Mouse (Mus musculus): ENCODE measurements at regions not wholly inside any gene's neighbourhood (a gene's known extent, or its start where the extent isn't known, plus 50 kb on each side); places are given as distances from the start of the nearest gene placed in this dataset.

GRCm38 (mm10) chr5:119082895-119083294 is 522.4 kb downstream of the Med13l start:
- TF ChIP-seq POLR2A (IDR thresholded peaks at IDR 0.05; ENCODE audit: insufficient read length, low read depth) (no peak), TCF12 (IDR thresholded peaks at IDR 0.05; ENCODE audit: insufficient read depth, poor library complexity, severe bottlenecking) (no peak), MYOG (IDR thresholded peaks at IDR 0.05; ENCODE audit: control insufficient read depth in 1 of 3, insufficient read depth in 1 of 3, insufficient read length in 2 of 3, low read depth in 2 of 3) (no peak), MAX (IDR thresholded peaks at IDR 0.05; ENCODE audit: low read depth) (no peak), MYOD1 (IDR thresholded peaks at IDR 0.05; ENCODE audit: control insufficient read depth in 1 of 3, insufficient read length in 2 of 3, low read depth in 2 of 3) (no peak)
